Mouse (Mus musculus) left cerebral cortex, postnatal 25 days (tissue): ENCODE results near the gene Itgb2. TPM values are rescaled to one million over a fixed set of nuclear protein-coding genes. Genes with fewer than 3 reads are reported as not detected.

Experiments used
- DNase-seq, 2 experiments: peaks; one replicate each; pipeline ENCODE4 v3.0.0; 2022; ENCODE audit warnings: low spot score in 2 of 2, mixed read lengths in 1 of 2
- intact Hi-C: fragments of 180-260 bp; cut with DNase I; formaldehyde crosslinking; loops from one replicate; pipeline ENCODE4 v1.15.1; 2025
- total RNA-seq, 2 experiments: library from RNA; stranded (reverse); gene quantifications; 2 replicates each; pipeline ENCODE4 v1.2.3; 2021

The Itgb2 gene
- total RNA-seq, 2 experiments from 2014 or later = 2.9 to 3.6 TPM

DNA sequence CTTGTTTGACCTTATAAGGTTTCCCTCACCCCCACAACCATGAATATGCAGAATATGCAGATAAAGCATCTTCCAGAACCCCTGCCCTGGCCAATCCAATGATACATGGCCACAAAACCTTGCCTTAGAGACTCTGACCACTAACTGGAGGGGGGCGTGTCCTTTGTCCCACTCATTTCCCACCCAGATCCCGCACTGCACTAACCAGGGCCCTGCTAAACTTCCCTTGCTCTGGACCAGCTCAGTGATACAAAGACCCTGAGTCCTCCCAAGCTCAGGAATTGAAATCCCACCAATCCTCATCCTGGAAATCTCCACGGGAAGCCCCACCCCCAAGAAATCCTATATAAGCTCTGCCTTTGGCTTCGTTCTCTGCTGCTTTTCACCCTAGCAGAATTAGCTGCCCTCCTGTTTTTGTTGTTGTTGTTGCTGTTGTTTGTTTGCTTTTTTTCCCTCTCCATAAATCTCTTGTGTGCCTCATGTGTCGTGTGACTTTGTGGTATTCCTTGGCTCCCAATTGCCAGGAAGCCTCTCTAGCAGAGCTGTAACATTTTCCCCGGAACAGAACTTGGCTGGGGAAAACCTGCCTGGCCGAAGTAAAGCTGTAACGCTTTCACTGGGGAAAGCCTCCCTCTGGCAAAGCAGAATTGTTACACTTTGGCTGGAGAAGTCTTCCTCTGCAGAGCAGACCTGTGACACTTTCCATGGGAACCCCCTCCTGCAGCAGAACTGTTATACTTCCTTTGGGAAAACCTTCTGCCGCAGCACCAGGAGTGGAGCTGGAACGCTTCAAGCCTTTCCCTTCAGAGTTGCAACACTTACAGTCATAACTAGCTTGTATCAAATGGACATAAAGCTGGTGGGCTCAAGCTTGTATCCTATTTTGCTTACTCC is 50.2 kb downstream of the Itgb2 start:
- intact Hi-C loops = loop anchor here (5.0 to 10.0 kb wide), 3 partner anchors 42 to 165 kb away; partner anchors contain the start of genes Adarb1, Fam207a and Ube2g2
- no peak for DNase-seq

DNA sequence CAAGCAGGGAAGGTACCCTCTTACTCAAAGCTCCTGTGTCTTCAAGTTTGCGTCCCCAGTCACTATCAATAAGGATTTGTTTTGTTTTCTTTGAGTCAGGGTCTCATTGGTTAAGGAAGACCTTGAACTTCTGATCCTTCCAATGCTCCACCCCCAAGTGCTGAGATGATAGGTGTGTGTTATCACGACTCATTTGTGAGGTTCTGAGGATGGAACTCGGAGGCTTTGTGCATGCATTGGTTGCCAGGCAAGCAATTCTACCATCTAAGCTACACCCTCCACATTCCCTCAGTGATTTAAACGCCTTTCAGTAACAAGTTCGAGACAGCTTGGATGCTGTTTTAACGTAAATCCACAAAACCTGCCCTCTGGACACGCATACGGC is 51.0 kb downstream of the Itgb2 start:
- no peak for DNase-seq
- intact Hi-C loops = loop anchor here (5.0 to 10.0 kb wide), 3 partner anchors 41 to 166 kb away; partner anchors contain the start of genes Adarb1, Fam207a and Ube2g2

DNA sequence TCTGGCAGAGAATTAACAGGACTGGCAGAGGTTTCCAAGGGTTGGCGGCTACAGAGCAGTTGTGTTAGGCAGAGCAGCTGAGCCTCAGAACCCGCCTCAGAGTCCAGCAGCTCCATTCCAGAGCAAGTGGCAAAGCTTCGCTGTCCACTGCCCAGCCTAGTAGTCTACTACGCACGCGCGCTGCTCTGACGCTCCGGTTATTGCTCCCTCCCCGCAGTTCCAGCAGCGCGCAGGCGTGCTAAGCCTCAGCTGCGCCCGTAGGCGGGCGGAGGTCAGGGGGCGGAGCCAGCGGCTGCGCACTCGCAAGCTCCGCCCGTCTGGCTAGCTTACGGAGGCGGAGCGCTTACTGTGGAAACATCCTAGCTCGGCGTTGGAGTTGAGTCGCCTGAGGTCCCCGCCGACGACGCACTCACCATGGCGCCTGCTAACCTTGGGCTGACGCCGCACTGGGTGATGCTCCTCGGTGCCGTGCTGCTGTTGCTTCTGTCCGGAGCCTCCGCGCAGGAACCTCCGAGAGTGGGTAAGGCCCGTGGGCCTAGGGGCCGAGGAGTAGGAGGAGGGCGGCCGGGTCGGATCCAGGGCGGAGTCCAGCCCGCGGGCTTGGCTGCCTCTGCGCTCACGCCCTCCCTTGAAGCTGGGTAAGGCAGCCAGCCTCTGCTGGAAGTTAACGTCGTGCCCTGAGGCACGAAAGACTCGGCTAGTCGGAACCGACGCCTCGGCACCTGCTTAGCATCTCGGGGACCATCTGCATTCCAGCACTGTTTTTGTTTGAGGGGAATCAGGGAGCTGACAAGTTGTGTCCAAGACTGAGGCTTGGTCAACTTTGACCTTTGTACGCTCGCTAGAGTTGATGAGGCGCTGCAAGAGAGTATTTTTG is 51.6 kb downstream of the Itgb2 start, which contains the start of gene Pttg1ip:
TSS of gene Pttg1ip (plus strand) at position 313 of the 877 bp plus-strand sequence.
- intact Hi-C loops = loop anchor here (2.0 to 10.0 kb wide), 4 partner anchors 25 to 167 kb away; partner anchors contain the start of genes Adarb1, Fam207a, Gm49325 and Sumo3
- peak; percentile 96 to 97 for DNase-seq

DNA sequence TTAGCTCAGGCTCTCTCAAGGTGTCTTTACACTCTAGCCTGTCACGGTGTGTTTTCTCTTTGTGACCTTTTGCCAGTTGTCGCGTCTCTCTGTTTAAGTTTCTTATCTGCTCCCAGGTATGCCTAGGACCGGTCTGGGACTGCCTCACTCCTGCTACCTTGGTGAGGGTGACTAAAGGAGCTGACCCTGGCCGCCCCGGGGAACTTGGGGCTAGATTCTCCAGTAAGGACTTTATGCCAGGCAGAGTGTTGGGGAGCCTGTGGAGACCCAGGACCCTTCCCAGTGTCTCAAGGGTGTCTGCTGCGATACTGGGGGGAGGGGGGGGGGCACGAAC is 52.2 kb downstream of the Itgb2 start:
- intact Hi-C loops = loop anchor here (2.0 to 10.0 kb wide), 4 partner anchors 25 to 167 kb away; partner anchors contain the start of genes Adarb1, Fam207a, Gm49325 and Sumo3
- DNase-seq = no peak

DNA sequence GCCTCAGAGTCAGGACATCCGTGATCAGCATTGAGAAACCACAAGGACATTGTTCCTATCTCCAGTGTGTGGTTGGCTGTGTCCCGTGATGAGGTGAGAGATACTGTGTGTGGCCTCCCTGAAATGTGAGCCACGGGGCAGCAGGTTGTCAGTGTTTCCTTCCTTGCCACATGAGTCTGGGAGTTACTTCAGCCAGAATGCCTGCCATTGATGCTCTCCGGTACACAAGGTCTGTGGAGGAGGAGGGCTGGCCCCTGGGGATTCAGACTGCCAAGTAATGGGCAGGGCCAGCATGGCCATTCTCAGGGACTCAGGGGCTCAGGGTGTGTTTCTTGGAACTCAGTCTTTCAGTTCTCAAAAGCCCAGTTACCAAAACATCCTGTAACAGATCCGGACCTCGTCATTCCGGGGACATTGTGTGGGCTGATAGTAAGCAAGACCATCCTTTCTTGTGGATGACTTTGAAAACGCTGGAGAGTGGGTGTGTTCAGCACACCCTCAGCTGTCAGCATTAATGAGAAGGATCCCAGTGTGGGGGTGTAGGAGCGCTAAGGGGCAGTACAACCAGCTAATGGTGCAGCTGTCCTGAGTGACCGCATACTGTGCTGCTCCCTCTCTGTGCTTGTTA is 53.9 kb downstream of the Itgb2 start:
- peak in 1 of 2 experiments; percentile 17 for DNase-seq
- intact Hi-C loops = loop anchor here (2.0 to 10.0 kb wide), 4 partner anchors 23 to 169 kb away; partner anchors contain the start of genes Adarb1, Fam207a, Gm49325 and Sumo3

DNA sequence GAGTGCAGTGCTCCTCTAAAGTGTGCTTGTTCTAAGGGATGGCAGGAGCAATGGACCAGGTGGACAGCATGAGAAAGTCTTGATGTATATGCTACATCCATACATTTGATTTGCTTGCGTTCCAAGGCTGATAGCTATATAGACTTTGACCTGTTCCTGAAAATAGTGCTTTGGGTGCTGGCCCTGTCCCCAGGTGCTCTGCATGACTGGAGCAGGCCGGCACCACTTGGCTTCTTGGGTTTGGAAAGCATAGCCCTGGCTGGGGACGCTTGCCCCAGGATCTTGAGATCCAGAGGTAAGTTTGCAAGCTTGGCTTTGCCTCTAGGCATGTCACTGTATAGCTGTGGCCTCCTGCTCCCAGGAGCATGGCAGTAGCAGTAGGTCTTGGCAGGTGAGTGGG is 56.6 kb downstream of the Itgb2 start:
- intact Hi-C loops = loop anchor here (10.0 kb wide), 1 partner anchor 172 kb away; the partner anchor contains the start of gene Adarb1
- DNase-seq = no peak

DNA sequence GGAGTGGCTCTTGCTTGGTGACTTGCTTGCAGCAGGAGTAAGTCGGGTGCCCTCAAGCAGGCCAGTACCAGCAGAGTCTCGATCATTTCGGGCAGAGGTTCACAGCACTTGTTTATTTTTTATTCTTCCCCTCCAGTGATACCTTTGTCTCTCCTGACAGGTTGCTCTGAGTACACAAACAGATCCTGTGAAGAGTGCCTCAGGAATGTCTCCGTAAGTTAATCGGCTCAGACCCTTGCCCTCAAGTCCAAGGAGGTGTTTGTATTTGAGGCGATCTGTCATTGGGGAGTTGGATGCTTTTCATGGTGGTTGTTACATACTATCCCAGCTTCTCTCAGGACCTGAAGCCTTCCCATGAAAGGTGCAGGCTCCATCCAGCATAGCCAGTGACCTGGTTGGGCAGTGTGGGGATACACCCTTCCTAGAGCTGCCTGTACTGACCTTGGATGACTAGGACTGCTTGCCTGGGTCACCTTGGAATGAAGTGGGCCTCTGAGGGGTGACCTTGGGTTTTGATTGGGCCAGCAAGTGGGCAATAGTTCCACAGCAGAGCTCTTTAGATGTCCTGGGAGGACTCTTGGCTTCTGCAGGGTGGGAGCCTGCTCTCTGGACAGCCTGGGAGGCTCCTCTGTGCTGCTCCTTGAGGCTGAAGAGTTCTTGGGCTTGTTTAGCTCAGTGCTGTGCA is 57.2 kb downstream of the Itgb2 start:
- no peak for DNase-seq
- intact Hi-C loops = loop anchor here (10.0 kb wide), 1 partner anchor 172 kb away; the partner anchor contains the start of gene Adarb1

DNA sequence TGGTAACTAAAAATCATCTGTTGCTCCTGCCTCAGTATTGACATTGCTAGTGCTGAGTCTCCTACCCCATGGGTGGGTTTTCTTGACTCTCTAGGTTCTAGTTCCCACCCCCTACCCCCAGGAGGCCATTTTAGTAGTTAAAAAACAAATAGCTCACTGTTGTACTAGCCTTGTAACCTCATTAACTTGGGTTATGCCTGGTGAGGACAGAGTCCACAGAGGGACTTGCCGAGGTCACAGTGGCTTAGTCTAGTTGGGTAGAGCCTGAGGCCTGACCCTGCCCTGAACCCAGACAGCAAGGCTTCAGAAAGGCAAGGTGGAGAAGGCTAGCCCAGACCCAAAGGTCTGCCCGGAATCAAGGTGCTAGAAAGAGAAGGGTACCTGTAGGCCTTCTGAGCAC is 58.0 kb downstream of the Itgb2 start:
- DNase-seq = no peak
- intact Hi-C loops = loop anchor here (10.0 kb wide), 1 partner anchor 173 kb away; the partner anchor contains the start of gene Adarb1

DNA sequence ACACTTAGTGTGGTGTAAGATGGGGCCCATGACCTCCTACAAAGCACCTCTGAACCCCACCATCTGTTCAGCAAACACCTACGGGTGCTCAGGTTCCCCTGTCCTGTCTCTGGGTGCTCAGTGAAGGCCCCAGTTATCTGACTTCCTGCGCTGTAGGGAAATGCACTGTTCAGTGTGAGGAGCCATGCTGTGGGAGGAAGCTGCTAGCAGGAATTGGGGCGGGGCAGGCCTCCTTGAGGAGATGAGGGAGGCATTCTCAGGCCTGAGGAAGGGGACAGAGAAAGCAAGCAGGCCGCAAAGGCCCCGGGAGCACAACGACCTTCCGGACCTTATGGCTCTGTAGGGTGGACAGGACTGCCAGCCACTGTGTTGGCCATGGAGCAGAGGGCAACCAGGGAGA is 59.1 kb downstream of the Itgb2 start:
- DNase-seq = no peak
- intact Hi-C loops = loop anchor here (10.0 kb wide), 1 partner anchor 174 kb away; the partner anchor contains the start of gene Adarb1

DNA sequence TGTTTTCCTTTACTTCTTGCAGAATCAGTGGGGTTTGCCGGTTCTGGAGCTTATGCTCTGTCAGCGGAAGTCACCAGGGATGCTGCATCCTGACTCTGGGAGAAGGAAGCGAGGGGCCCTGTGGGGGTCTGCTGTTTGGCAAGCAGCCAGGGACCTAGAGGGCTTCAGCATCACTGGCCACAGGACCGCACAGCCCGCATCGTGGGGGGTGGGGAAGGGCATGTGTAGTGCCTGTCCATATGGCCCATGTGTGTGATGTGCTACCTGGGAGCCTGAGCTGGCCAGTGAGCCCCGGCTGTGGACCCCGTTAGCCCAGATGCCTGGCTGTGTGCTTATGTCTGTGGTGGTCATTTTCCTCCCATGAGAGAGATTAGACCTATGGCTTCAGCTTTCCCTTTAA is 59.7 kb downstream of the Itgb2 start:
- intact Hi-C loops = loop anchor here (2.0 to 10.0 kb wide), 2 partner anchors 21 to 175 kb away; partner anchors contain the start of gene Adarb1
- DNase-seq = no peak

DNA sequence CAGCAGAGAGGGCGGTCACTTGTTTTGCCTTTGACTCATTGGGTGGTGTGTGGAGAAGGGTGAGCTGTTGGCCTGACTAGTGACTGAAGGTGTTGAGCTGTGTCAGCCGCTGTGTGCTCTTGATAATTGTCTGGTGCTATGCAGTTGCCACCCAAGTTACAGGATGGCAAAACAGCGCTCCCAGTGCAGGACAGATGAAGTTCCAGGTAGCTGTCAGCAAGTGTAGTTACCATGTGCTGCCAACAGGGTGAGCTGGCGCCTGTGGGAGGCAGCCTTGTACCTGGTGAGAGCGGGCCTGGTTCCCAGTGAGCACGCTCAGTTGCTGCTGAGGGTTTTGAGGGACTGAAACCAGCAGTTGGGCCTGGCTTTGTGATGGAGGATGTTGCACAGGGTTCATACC is 60.8 kb downstream of the Itgb2 start:
- peak in 1 of 2 experiments; percentile 61 for DNase-seq
- intact Hi-C loops = loop anchor here (2.0 kb wide), 1 partner anchor 20 kb away; no protein-coding TSS in a partner anchor

DNA sequence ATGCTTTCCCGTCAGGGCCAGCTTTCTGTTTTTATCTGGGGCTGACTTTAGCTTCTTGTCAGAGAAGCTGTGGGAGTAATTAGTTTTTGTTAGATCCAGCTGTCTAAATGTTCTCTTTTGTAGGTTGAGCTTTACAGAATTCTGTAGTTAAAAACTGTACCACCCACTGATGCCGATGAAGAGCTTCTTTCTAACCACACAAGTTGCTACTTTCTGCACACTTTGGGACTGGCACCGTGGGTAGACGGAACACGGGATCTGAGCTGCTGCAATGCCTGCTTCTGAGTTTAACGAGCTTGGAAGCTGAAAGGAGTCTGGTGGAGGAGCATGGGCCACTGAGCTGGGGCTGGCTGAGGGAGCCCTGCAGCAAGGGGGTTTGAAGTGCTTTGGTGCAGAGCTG is 61.5 kb downstream of the Itgb2 start:
- intact Hi-C loops = loop anchor here (2.0 kb wide), 1 partner anchor 19 kb away; no protein-coding TSS in a partner anchor

DNA sequence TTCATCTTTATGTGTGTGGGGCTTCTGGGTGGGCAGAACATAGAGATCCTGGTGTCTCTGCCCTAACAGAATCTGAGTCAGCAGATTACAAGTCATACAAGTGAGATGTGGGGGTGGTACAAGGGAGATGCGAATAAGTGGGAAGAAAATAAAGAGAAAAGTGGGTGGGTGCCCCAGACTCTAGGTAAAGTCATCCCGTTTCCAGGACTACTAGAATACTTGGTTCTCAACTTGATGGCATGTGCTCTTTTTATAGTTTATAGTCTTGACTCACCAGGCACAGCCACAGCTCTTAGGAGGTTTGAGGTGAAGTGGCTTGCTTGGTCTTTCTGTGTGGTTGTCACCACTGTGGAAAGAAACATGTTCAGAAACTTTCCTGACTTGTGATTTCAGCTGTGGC is 66.0 kb downstream of the Itgb2 start:
- intact Hi-C loops = no loop called here
- peak in 1 of 2 experiments; percentile 75 for DNase-seq

More for the DNA sequence above, 61.5 kb downstream of the Itgb2 start:
- peak; percentile 72 to 95 for DNase-seq

DNA sequence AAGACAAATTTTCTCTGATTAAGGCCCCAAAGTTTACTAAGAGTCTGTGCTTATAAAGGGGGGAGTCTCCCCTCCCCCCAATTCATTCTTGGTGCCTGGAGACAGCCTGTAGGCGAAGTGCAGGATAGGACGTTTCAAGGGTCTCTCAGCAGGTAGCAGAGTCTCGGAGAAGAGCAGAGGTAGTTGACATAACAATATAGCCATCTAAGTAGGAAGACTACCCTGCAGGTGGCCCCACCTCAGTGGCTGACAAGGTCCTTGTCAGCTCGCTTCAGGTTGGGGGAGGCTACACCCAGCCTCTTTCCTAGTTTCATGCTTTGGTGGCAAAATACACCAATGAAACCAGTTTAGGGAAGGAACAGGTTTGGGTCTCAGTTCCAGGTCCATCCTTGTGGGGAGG is 73.0 kb downstream of the Itgb2 start:
- intact Hi-C loops = no loop called here
- no peak for DNase-seq

DNA sequence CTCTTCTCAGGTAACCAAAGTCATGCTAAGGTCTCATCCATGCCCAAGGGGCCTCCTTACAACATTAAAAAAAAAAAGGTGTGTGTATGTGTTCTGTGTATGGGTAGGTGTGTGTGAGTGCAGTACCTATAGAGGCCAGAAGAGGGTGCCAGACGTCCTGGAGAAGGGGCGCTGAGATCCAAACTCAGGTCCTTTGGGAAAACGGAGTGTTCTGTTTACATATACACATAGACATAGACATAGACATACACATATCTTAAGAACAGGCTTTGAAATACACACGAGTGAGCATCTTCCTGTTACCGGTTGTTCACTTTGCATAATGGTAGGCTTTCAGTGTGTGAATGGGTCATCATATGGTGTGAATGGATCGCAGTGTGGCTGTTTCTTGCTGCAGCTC is 74.1 kb downstream of the Itgb2 start:
- intact Hi-C loops = no loop called here
- no peak for DNase-seq

DNA sequence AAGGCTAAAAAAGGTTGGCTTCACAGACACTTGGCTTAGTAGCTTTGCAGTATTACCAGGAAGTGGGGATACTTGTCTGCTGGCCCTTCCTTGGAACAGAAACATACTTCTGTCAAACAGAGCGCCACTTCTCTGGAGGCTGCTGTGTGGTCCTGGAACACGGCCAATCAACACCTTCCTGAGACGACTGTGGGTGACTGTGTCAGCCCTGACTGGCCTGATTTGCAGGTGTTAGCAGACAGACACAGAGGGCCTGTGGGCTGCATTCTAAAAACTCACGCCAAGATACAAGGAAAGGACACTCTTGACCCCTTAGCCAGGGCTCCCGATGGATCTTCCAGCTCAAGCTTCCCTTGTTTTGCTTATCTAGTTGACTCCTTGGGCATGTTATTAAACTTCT is 74.9 kb downstream of the Itgb2 start:
- no peak for DNase-seq
- intact Hi-C loops = loop anchor here (5.0 kb wide), 1 partner anchor 88 kb away; the partner anchor contains the start of gene Fam207a

DNA sequence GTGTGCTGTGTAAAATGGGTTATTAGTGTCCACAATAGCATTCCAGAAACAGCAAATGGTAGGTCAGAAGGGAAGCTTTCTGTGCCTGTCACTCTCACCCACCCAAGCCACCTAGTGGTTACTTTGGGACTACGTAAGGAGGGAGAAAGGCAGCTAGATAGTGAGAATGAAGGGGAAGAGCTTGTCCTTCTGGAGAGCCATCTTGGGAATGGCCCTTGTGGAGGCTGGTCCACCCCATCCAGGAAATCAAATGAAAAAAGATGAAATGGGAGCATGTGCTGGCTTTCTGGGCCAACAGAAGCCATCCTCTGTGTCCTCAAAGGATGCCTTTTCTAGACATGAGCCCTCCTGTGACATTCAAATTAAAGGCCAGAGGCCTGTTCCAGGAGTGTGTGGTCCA is 75.3 kb downstream of the Itgb2 start:
- DNase-seq = no peak
- intact Hi-C loops = loop anchor here (5.0 kb wide), 1 partner anchor 88 kb away; the partner anchor contains the start of gene Fam207a
